Mouse (Mus musculus) midbrain, postnatal 0 days (tissue): ENCODE results near the gene 0610030E20Rik. TPM values are rescaled to one million over a fixed set of nuclear protein-coding genes. Genes with fewer than 3 reads are reported as not detected.

Experiments used
- ATAC-seq: fragments of 200-750 bp; cut with Nextera tagmentation; 2 replicates; pipeline ENCODE4 v1.8.0; 2017; ENCODE audit warnings: moderate number of reproducible peaks, mild to moderate bottlenecking, moderate TSS enrichment, moderate library complexity; ENCODE audit not compliant: low FRiP score
- DNase-seq: peaks from one replicate; pipeline ENCODE4 v3.0.0-alpha.2; 2015; ENCODE audit warnings: low spot score
- H3K27ac ChIP-seq: fragments of 300-500 bp; sonication (generic); 2 replicates; pipeline ENCODE4 v1.5.1; 2014; ENCODE audit warnings: low read depth, mild to moderate bottlenecking, low read length, mixed read lengths
- H3K27me3 ChIP-seq: fragments of 300-500 bp; sonication (generic); 2 replicates; pipeline ENCODE4 v1.6.1; 2014; ENCODE audit warnings: low read length, control low read depth, mixed read lengths; ENCODE audit not compliant: insufficient read depth
- H3K36me3 ChIP-seq: fragments of 300-500 bp; sonication (generic); 2 replicates; pipeline ENCODE4 v1.6.1; 2014; ENCODE audit warnings: low read length, control low read depth, mixed read lengths; ENCODE audit not compliant: insufficient read depth
- H3K4me1 ChIP-seq: fragments of 300-500 bp; sonication (generic); 2 replicates; pipeline ENCODE4 v1.6.1; 2014; ENCODE audit warnings: mild to moderate bottlenecking, control low read depth, antibody characterized with exemption, low read length, mixed read lengths; ENCODE audit not compliant: insufficient read depth
- H3K4me2 ChIP-seq: fragments of 300-500 bp; sonication (generic); 2 replicates; pipeline ENCODE4 v1.6.1; 2014; ENCODE audit warnings: low read depth, mild to moderate bottlenecking, low read length, mixed read lengths; ENCODE audit not compliant: poor library complexity, severe bottlenecking
- H3K4me3 ChIP-seq: fragments of 300-500 bp; sonication (generic); 2 replicates; pipeline ENCODE4 v1.5.1; 2014; ENCODE audit warnings: low read depth, mild to moderate bottlenecking, low read length, moderate library complexity
- H3K9ac ChIP-seq: fragments of 300-500 bp; sonication (generic); replicated peaks from 2 replicates; pipeline ENCODE4 v1.6.1; 2014; ENCODE audit warnings: mild to moderate bottlenecking, low read length, moderate library complexity, mixed read lengths; ENCODE audit not compliant: poor library complexity, severe bottlenecking
- H3K9me3 ChIP-seq: fragments of 300-500 bp; sonication (generic); 2 replicates; pipeline ENCODE4 v1.6.1; 2016; ENCODE audit warnings: low read length, control low read depth
- CTCF ChIP-seq: IDR thresholded peaks from 2 replicates; pipeline ENCODE4 v1.5.1; 2016; ENCODE audit warnings: antibody characterized with exemption, mild to moderate bottlenecking
- WGBS: fragments of 180-500 bp; shearing (Covaris S2); extraction: QIAGEN DNeasy Blood & Tissue Kit; methylation state at CpG from one replicate; pipeline ENCODE4 v1.1.7; 2014; 5-methylcytosine and 5-hydroxymethylcytosine counted together
- polyA plus RNA-seq: library from polyadenylated mRNA; unstranded; fragments of >200 nt; fragmentation: Nextera tagmentation; extraction: Ambion mirVana; gene quantifications from 2 replicates; pipeline ENCODE4 v1.2.1, GENCODE M21; 2015
- total RNA-seq: library from RNA; depleted of rRNA; stranded (reverse); fragments of >200 nt; gene quantifications from 2 replicates; pipeline ENCODE4 v1.2.3, GENCODE M21; 2014

The 0610030E20Rik gene
- total and polyA plus RNA-seq, 2 experiments from 2014 or later = 10.0 to 14.7 TPM

DNA sequence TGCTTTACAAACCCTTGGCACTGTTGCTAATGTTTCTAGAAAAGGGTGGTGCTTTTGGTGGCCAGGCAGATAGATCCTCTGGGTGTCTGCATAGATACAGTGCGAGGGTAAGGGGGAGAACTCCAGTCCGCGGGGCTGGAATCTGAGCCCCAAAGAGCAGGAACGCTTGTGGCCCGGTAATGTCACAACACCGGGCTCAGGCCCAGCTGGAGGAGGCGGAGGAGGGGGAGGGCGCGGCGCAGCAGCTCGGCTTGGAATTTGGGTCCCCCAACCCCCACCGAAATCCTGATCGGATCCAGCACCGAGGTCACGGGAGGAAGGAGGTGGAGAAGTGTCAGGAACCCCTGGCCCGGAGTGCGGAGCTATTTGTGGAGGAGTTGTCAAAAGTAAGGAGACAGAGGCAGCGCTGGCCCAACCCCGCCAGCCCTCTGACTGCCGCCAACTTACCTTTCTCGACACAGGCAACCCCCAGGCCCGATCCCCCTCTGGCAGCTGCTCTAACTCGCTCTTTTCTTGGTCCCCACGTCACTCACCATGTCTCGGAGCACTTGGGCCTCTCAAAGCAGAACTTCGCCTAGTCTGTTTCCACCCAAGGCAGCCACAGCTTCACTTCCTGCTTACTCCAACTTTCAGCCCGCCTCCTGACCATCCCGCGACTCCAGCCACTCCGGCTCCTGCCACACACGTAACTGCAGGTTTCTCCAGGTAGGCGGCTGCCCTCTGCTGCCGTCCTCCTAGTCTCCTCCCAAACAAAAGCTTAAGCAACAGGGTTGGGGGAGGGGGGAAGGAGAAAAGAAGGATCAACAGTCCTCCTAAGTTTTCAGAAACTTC, 43.0 kb downstream of the 0610030E20Rik start, which contains the start of gene Vamp8:
Gene Vamp8, minus strand, starts transcription at position 763 of the 831 bp plus-strand sequence.
- H3K4me3 ChIP-seq = peak within 1 kb of the TSS; percentile 27
- 6% methylated on average over 32 of the region's 33 CpGs for WGBS
- no peaks in the 10 kb centered on the region; the same call in 1 of the 2 replicates for H3K27me3 ChIP-seq
- TF ChIP-seq CTCF = peak; percentile 7; the same call in 1 of the 2 replicates
- ATAC-seq (0 out of 2 replicates have a peak, but pooled peaks have one; percentile 16), DNase-seq (peak; percentile 14)
- H3K27ac ChIP-seq = 0 out of 2 replicates have a peak within 1 kb of the TSS, but pooled peaks have one; percentile 13
- 0 out of 2 replicates have a peak, but pooled peaks cover 3% of the 10 kb centered on the region for H3K4me1 ChIP-seq
- peak within 1 kb of the TSS; percentile 45 for H3K4me2 ChIP-seq
- H3K9ac ChIP-seq = 0 out of 2 replicates have a peak within 1 kb of the TSS, but pooled peaks have one; percentile 5
- no peaks in the 10 kb centered on the region for H3K36me3 ChIP-seq
- H3K9me3 ChIP-seq = no peaks in the 10 kb centered on the region

DNA sequence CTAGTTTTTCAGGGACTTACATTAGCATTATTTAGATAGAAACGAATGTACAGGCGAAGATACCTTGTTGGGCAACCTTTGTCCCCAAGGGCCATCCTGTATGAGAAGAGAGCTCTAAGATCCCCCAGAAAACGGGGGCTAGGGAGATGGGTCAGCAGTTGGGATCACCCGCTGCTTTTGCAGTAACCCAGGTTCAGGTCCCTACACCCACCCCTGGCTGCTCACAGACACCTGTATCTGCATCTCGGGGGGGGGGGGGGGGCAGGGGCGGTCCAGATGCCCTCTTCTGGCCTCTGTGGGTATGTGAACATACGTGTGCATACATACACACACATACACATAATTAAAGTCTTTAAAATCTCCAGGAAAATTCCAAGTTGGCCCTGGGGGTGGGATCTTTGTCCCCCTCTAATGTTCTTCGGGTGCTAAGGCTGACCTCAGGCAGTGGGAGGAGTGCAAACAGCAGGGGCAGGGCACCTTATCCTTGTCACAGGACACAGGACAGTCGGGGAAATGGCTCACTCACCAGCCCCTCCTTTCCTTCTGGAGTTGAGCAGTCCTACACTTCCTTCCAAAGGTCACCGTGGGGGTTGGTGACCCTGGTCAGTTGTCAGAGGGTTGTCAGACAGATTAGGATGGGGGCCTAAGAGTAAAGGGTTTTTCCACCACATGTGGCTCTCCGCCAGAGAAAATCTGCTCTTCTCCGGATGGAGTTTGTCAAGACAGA, 43.8 kb downstream of the 0610030E20Rik start:
- peak; percentile 17 for DNase-seq
- H3K4me1 ChIP-seq = 0 out of 2 replicates have a peak, but pooled peaks cover 3% of the 10 kb centered on the region
- no peak for ATAC-seq
- H3K4me2 ChIP-seq = peak overlapping the region; percentile 45; the same call in 1 of the 2 replicates
- 0 out of 2 replicates have a peak overlapping the region, but pooled peaks have one; percentile 13 for H3K27ac ChIP-seq
- H3K27me3 ChIP-seq = no peaks in the 10 kb centered on the region; the same call in 1 of the 2 replicates
- H3K36me3 ChIP-seq = no peaks in the 10 kb centered on the region
- WGBS = 23% methylated on average over 10 of the region's 12 CpGs
- no peak for TF ChIP-seq CTCF
- no peaks in the 10 kb centered on the region for H3K9me3 ChIP-seq
- peak overlapping the region; percentile 27; the same call in 1 of the 2 replicates for H3K4me3 ChIP-seq
- no peak overlapping the region for H3K9ac ChIP-seq

DNA sequence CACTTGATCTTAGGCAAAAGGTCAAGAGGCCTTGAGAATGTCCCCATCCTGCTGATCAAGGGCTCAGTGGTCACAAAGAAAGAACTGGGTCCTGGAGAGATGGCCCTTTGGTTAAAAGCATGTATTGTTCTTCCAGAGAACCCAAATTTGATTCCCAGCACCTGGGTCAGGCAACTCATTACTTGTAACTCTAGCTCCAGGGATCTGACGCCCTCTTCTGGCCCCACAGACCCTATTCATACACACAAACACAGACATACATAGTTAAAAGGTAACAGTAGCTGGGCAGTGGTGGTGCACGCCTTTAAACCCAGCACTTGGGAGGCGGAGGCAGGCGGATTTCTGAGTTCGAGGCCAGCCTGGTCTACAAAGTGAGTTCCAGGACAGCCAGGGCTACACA, 45.2 kb downstream of the 0610030E20Rik start:
- no peak overlapping the region for H3K27ac ChIP-seq
- TF ChIP-seq CTCF = no peak
- H3K36me3 ChIP-seq = no peaks in the 10 kb centered on the region
- H3K27me3 ChIP-seq = no peaks in the 10 kb centered on the region; the same call in 1 of the 2 replicates
- no peak overlapping the region for H3K4me2 ChIP-seq
- H3K9ac ChIP-seq = no peak overlapping the region
- H3K4me3 ChIP-seq = no peak overlapping the region
- no peak for ATAC-seq
- 0 out of 2 replicates have a peak, but pooled peaks cover 3% of the 10 kb centered on the region for H3K4me1 ChIP-seq
- DNase-seq = no peak
- WGBS = 92% methylated on average over 5 of the region's 5 CpGs
- no peaks in the 10 kb centered on the region for H3K9me3 ChIP-seq

DNA sequence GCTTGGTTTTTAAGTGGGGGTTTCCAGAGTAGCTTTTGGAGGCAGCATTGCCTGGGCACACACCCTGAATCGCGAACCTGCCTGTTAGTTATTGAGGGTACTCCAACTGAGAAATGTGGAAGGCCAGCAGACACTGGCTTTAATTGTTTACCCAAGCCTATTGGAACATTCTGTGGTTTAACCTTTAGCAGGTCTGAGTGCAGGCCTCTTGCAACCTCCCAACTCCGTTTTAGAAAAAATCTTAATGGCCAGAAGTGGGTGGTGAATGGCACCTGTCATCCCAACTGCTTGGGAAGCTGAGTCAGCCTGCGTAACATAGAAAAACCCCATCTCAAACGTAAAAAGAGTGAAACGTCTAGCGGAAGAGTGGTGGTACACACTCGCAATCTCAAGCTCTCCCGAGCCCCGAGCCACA, 49.7 kb downstream of the 0610030E20Rik start:
- no peak for DNase-seq
- no peaks in the 10 kb centered on the region for H3K9me3 ChIP-seq
- no peaks in the 10 kb centered on the region for H3K36me3 ChIP-seq
- no peak for TF ChIP-seq CTCF
- H3K4me3 ChIP-seq = no peak overlapping the region
- H3K4me2 ChIP-seq = no peak overlapping the region
- H3K4me1 ChIP-seq = no peaks in the 10 kb centered on the region
- no peak overlapping the region for H3K27ac ChIP-seq
- ATAC-seq = no peak
- H3K27me3 ChIP-seq = no peaks in the 10 kb centered on the region
- WGBS = 86% methylated on average over 10 of the region's 10 CpGs
- no peak overlapping the region for H3K9ac ChIP-seq

DNA sequence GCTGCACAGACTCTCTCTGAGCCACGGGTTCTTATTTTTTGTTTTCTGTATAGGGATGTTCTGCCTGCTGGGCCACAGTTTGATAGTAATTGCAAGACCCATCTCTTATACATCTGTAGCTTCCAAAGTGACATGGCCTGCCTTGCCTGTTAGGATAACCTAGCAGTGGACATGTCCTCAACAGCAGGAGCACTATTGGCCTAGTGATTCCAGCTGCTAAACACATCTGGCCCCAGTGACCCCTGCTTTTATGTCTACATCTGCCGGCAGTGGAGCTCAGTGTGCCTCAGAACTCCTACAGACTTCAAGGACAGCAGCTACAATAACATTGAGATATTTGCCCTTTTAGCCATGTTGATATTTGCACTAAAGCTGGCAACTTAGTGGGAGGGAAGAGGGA, 52.9 kb downstream of the 0610030E20Rik start:
- no peak overlapping the region for H3K4me2 ChIP-seq
- H3K27ac ChIP-seq = no peak overlapping the region
- no peaks in the 10 kb centered on the region for H3K27me3 ChIP-seq
- no peak overlapping the region for H3K4me3 ChIP-seq
- no peak overlapping the region for H3K9ac ChIP-seq
- H3K9me3 ChIP-seq = no peaks in the 10 kb centered on the region
- no peaks in the 10 kb centered on the region for H3K4me1 ChIP-seq
- DNase-seq = no peak
- 35% methylated on average over 2 of the region's 2 CpGs for WGBS
- H3K36me3 ChIP-seq = no peaks in the 10 kb centered on the region
- no peak for ATAC-seq
- no peak for TF ChIP-seq CTCF
